Mouse (Mus musculus): ENCODE results near the gene Ptpn20. TPM values are rescaled to one million over a fixed set of nuclear protein-coding genes. Genes with fewer than 3 reads are reported as not detected.

Ptpn20 gene
- polyA plus RNA-seq, 1 experiment from 2014 or later = not detected

DNA sequence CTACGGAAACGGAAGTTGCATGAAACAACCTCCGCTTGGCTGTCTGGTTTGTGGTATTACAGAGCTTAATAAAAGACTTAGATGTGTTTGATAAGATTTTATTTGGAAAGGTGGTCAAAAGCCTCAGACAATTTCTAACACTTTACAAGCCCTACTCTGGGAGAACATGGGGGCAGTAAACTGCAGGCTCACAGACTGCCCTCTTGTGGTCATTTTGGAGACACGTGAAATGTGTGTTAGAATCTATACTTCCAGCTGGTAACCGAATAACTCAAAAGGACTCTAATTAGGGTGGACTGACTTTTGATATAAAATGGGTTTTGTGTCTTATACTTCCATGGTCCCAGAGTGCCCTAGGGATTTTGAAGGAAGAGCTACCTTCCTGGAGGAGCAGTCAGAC, 50.4 kb downstream of the Ptpn20 start:
- no peaks in the 10 kb centered on the region for H3K36me3 ChIP-seq (ENCODE audit: inconsistent target)
- WGBS (ENCODE audit: missing documents) = 83% methylated on average over 5 of the region's 5 CpGs
- H3K4me3 ChIP-seq (ENCODE audit: inconsistent target) = no peak overlapping the region
- no peak overlapping the region for H3K27ac ChIP-seq
- no peaks in the 10 kb centered on the region for H3K79me2 ChIP-seq (ENCODE audit: inconsistent target)

DNA sequence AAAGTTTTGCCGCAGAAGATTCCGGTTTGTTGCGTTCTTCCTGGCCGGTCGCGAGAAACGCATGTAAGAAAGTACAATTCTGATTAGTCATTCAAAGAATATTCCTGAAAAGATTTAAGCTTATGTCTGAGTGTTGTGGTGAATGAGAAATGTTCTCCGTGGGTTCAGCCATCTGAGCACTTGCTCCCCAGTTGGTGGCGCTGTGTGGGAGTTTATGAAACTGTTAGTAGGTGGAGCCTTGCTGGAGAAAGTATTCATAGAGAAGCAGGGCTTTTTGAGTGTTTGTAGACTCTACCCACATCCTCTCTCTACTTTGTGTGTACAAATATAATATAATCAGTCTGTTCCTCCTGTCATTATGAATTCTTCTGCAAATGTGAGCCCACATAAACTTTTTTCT, 61.7 kb downstream of the Ptpn20 start:
- Histone ChIP-seq H3K79me2 (ENCODE audit: inconsistent target) (no peaks in the 10 kb centered on the region), H3K4me3 (ENCODE audit: inconsistent target) (no peak overlapping the region), H3K27ac (no peak overlapping the region), H3K36me3 (ENCODE audit: inconsistent target) (no peaks in the 10 kb centered on the region)
- WGBS (ENCODE audit: missing documents) = 93% methylated on average over 8 of the region's 9 CpGs

DNA sequence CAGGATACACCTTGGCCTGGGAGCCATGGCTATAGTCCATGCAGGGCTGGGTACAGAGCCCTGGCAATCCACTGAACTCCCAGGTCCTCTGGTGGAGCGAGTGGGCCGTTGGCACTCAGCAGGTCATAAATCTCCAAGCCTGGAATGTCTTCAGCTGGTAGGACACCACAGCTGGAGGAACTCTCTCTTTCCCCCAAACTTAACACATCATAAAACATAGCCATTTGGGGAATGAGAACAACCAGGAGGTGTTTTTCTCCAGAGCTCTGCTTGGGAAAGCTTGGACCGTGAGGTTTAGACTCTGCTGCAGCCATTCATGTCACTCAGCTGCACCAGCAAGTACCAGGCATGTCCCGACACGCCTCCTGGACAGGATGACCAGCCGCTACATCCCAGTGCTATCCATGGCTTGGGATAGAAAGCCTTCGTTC, 68.5 kb downstream of the Ptpn20 start:
- Histone ChIP-seq H3K4me3 (ENCODE audit: inconsistent target) (no peak overlapping the region), H3K27ac (no peak overlapping the region), H3K36me3 (ENCODE audit: inconsistent target) (no peaks in the 10 kb centered on the region), H3K79me2 (ENCODE audit: inconsistent target) (no peaks in the 10 kb centered on the region)
- 80% methylated on average over 7 of the region's 7 CpGs for WGBS (ENCODE audit: missing documents)

DNA sequence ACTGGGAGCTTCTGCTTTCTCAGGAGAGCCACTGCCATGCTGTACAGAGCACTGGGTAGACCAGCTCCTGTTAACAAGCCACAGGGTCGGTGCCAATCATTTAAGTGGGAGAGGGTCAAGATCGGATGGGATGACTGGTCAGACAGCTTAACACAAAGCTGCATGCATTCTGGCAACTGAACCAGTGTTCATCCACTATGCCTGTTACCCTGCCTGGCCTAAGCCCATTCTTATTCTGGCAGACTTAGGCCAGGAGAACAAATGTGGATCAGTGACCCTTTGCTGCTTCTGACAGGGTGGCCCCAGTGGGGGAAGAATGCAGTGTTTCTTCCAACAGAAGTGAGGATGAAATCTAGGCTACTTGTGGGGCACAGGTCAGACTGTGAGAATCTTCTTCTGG, 69.3 kb downstream of the Ptpn20 start:
- no peaks in the 10 kb centered on the region for H3K79me2 ChIP-seq (ENCODE audit: inconsistent target)
- no peak overlapping the region for H3K27ac ChIP-seq
- H3K4me3 ChIP-seq (ENCODE audit: inconsistent target) = no peak overlapping the region
- WGBS (ENCODE audit: missing documents) = 94% methylated on average over 2 of the region's 2 CpGs
- H3K36me3 ChIP-seq (ENCODE audit: inconsistent target) = no peaks in the 10 kb centered on the region

DNA sequence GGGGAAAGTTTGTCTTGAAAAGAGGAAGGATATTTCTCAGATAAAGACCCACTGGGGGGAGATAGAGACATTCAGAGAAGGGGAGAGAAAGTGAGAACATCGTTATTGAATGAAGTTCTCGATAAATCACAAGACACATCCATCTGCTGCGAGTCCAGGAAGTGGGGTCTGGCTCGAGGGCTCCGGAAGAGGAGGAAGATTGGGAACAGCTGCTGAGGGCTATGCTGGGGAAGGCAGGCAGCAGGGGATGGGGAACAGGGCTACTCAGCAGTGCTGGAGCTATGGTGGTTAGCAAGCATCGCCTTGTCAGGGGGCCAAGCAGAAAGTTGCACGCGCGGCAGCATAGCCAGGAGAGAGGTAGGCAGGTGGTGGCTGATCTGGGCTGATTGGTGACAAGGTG, 73.1 kb downstream of the Ptpn20 start:
- H3K36me3 ChIP-seq (ENCODE audit: inconsistent target) = no peaks in the 10 kb centered on the region
- no peak overlapping the region for H3K27ac ChIP-seq
- no peaks in the 10 kb centered on the region for H3K79me2 ChIP-seq (ENCODE audit: inconsistent target)
- 46% methylated on average over 9 of the region's 9 CpGs for WGBS (ENCODE audit: missing documents)
- H3K4me3 ChIP-seq (ENCODE audit: inconsistent target) = no peak overlapping the region

DNA sequence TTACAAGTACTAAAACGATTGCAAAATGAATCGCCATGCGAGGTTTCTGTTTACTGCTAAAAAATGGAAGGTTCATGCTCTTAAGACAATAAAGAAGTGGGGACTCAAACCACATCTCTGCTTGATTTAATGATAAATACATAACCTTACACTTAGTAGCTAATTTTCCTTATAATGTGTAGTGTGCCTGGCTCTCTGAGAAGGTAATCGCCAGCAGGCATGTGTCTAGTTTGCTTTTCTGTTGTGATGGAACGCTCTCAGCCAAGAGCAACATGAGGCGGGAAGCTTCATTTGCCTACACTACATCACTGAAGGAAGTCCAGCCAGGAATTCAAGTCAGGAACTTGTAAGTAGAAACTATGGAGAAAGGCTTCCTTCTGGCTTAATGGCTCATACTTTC, 77.3 kb downstream of the Ptpn20 start:
- H3K79me2 ChIP-seq (ENCODE audit: inconsistent target) = no peaks in the 10 kb centered on the region
- H3K27ac ChIP-seq = no peak overlapping the region
- WGBS (ENCODE audit: missing documents) = 95% methylated on average over 6 of the region's 6 CpGs
- H3K4me3 ChIP-seq (ENCODE audit: inconsistent target) = no peak overlapping the region
- H3K36me3 ChIP-seq (ENCODE audit: inconsistent target) = no peaks in the 10 kb centered on the region

DNA sequence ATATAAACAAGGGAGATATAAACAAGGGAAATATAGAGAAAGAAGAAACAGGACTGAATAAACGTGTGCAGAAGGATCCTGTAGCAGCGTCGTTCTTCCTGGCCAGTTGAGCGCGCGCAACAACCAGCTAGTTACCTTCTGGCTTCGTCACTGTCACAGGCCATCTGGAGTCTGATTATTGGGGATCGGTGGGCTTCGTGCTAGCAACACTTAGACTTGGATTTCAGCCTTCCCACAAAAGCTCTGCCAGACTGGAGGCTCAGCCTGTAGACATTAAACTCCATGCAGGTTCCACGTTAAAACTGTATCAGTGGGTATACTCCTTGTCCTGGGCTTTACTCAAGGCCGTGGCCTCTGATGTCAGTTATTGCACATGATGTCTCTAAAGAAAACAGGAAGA, 80.9 kb downstream of the Ptpn20 start:
- H3K27ac ChIP-seq = no peak overlapping the region
- WGBS (ENCODE audit: missing documents) = 85% methylated on average over 11 of the region's 11 CpGs
- H3K4me3 ChIP-seq (ENCODE audit: inconsistent target) = no peak overlapping the region
- no peaks in the 10 kb centered on the region for H3K36me3 ChIP-seq (ENCODE audit: inconsistent target)
- H3K79me2 ChIP-seq (ENCODE audit: inconsistent target) = no peaks in the 10 kb centered on the region

DNA sequence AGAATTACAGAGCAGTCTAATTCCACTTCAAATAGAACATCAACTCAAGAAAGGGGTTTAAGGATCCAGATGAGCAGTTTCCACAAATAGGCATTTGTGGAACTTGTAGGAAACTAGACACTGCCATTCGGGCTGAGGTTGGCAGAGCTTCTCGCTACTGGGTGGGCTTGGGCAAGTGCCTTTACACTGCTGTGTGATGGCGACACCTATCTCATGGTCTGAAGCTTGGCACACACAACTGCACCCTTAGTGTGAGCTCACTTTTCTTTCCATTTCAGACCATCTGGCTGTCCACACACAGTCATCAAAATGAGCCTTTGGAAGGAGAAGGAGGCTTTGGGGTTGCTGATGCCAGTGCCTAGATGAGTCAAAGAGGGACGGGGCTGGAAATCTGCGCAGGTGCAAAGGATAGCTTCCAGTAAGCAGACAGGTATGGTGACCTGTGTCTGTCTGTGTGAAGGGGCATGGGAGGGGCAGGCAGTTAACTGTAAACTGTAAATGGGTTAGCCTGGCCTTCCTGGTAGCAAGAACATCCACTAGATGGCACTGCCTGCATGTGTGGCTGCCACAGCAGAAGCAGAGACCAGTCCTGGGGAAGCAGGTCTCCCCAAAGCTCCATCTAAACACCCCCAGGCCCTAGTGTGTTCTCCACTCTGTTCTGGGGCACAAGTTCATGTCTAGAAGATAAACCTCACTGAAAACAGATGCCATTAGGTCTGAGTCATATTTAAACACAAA, 84.5 kb downstream of the Ptpn20 start:
- no peak overlapping the region for H3K27ac ChIP-seq
- H3K36me3 ChIP-seq (ENCODE audit: inconsistent target) = no peaks in the 10 kb centered on the region
- no peaks in the 10 kb centered on the region for H3K79me2 ChIP-seq (ENCODE audit: inconsistent target)
- H3K4me3 ChIP-seq (ENCODE audit: inconsistent target) = no peak overlapping the region
- 89% methylated on average over 5 of the region's 5 CpGs for WGBS (ENCODE audit: missing documents)

DNA sequence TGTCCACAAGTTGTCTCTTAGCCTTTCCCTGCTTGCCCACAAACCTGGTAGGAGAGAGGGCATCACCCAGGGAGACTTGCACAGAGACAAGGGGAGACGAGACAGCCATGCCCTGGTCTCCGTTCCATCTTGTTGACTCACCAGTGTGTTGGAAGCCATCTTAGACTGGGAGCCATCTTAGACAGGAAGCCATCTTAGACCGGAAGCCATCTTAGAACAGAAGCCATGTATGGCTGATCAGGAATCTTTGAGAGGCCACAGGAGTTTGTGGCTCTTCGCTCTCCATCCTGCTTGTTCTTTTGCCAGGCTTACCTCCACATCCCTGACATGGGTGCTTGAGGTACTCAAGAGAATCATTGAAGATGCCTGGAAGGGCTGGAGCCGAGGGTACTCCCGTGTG, 89.0 kb downstream of the Ptpn20 start:
- no peak overlapping the region for H3K4me3 ChIP-seq (ENCODE audit: inconsistent target)
- H3K36me3 ChIP-seq (ENCODE audit: inconsistent target) = no peaks in the 10 kb centered on the region
- 89% methylated on average over 6 of the region's 6 CpGs for WGBS (ENCODE audit: missing documents)
- no peaks in the 10 kb centered on the region for H3K79me2 ChIP-seq (ENCODE audit: inconsistent target)
- no peak overlapping the region for H3K27ac ChIP-seq

DNA sequence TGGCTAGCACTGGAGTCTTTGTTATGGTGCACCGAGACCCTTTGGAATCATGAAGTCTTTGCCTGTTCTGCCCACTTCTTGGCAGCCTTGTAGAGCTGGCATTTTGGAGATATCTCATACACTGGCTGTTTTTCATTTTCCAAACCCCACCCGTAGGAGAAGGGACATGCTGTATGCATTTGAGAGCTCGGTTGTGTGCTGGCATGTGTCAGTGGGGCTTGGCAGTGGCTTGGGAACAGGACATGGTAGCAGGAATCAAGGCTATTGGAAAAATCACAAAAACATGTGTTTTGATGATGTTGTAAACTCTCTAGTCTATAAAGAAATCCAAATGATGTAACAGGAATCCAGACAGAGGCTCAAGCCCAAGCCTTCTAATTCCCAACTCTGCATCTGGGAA, 89.7 kb downstream of the Ptpn20 start:
- no peaks in the 10 kb centered on the region for H3K36me3 ChIP-seq (ENCODE audit: inconsistent target)
- no peaks in the 10 kb centered on the region for H3K79me2 ChIP-seq (ENCODE audit: inconsistent target)
- H3K4me3 ChIP-seq (ENCODE audit: inconsistent target) = no peak overlapping the region
- WGBS (ENCODE audit: missing documents) = 92% methylated on average over 3 of the region's 3 CpGs
- H3K27ac ChIP-seq = no peak overlapping the region

DNA sequence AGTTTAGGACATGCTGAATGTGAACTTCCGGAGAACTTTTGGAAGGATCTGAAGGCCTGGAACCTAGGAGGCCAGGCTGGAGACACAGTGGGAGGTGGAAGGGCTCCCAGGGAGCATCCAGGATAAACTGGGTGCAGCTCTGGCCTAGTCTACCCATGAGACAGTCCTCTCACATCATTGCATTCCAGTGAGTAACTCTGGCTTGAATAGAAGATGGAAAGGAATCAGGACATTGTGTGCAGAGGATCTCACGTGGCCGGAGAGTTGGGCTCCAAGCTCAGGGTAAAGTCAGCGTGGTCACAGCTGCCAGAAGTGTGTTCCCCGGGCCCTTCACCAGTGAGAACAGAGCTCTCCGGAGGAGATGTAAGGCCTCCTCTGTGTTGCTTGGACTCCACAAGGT, 91.6 kb downstream of the Ptpn20 start:
- Histone ChIP-seq H3K36me3 (ENCODE audit: inconsistent target) (no peaks in the 10 kb centered on the region), H3K27ac (no peak overlapping the region), H3K4me3 (ENCODE audit: inconsistent target) (no peak overlapping the region), H3K79me2 (ENCODE audit: inconsistent target) (no peaks in the 10 kb centered on the region)
- 93% methylated on average over 6 of the region's 6 CpGs for WGBS (ENCODE audit: missing documents)

DNA sequence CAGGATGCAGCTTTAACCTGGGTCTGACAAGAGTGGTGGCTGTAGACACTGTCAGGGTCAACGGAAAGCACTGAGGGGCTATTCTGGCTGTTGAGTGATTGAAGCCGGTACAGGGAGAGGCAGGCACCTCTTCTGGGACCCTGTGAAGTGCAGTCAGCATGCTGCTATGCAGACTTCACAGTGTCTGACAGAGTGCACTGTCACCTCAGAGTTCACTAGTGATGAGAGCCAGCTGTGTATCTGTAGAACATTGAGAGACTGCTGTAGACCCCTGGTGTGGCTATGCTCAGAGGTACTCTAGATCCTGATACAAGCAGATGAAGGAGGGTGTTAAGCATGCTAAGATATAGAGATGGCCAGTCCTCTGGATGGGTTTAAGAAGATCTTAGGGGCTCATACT, 93.8 kb downstream of the Ptpn20 start:
- Histone ChIP-seq H3K36me3 (ENCODE audit: inconsistent target) (no peaks in the 10 kb centered on the region), H3K79me2 (ENCODE audit: inconsistent target) (no peaks in the 10 kb centered on the region), H3K27ac (no peak overlapping the region), H3K4me3 (ENCODE audit: inconsistent target) (no peak overlapping the region)
- WGBS (ENCODE audit: missing documents) = 95% methylated on average over 2 of the region's 2 CpGs

DNA sequence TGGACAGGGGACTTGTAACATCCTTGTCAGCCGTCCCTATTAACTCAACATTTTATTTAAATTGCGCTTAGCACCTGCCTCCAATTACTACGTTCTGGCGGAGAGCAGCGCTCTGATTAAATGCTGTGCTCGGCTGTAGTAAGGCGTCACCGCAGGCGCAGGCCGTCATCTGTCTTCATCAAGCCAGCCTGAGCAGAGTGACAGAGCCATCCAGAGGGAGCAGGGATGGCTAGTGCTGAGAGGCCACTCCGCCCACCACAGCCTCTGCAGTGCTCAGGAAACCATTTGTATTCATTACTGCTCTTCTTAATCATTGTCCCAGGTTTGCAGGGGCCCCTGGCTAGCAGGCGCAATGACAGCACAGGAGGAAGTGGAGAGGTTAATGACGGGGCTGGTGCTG, 94.7 kb downstream of the Ptpn20 start:
- WGBS (ENCODE audit: missing documents) = 30% methylated on average over 13 of the region's 13 CpGs

DNA sequence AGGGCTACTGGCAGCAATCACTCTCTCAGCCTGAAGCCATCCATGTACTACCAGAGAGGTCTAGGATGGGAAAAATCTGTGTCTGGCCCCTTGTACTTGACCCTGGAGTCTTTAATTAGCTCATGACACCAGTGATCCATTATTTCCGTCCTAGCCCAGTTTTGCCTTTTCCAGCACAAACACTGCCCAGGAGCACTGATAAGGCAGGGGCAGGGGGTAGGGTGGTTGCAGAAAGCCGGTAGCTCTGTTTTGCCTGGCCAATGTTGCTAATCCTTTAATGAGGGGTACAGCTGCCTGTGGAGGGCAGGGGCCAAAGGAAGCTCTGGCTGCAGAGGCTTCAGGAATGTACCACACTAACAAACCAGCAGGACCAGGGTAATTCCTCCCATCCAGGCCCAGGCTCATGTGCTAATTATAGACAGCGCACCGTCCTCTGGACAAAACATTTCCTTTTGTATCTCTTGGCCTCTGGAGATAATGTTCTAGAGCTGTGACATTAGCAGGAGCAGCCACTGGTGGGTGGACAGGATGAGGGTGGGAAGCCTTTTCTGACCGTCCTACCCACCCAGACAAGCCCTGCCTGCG, 98.5 kb downstream of the Ptpn20 start:
- H3K27ac ChIP-seq = no peak overlapping the region
- no peaks in the 10 kb centered on the region for H3K36me3 ChIP-seq (ENCODE audit: inconsistent target)
- 45% methylated on average over 6 of the region's 6 CpGs for WGBS (ENCODE audit: missing documents)
- no peak overlapping the region for H3K4me3 ChIP-seq (ENCODE audit: inconsistent target)
- H3K79me2 ChIP-seq (ENCODE audit: inconsistent target) = no peaks in the 10 kb centered on the region

More for the DNA sequence above, 94.7 kb downstream of the Ptpn20 start:
- Histone ChIP-seq H3K79me2 (ENCODE audit: inconsistent target) (no peaks in the 10 kb centered on the region), H3K36me3 (ENCODE audit: inconsistent target) (no peaks in the 10 kb centered on the region), H3K27ac (no peak overlapping the region), H3K4me3 (ENCODE audit: inconsistent target) (no peak overlapping the region)

DNA sequence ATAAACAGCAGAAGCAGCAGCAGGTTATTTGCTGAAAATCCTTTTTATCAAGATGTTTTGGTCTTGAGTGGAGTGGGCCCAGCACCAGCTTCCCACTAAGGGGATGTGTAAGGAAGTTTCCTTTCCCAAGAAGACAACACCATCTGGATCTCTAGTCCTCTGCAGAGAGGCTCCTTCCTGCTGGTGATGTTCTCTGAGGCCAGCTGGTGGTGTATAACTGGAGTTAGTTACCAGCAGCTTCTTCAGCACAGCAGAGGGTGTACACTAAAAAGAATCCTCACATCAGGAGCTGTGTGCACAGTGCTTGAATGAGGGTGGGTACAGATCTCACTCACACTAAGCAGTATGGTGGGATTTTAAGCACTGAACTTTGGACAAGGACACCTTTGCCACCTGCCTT, 100.0 kb downstream of the Ptpn20 start:
- Histone ChIP-seq H3K79me2 (ENCODE audit: inconsistent target) (no peaks in the 10 kb centered on the region), H3K27ac (no peak overlapping the region), H3K36me3 (ENCODE audit: inconsistent target) (no peaks in the 10 kb centered on the region), H3K4me3 (ENCODE audit: inconsistent target) (no peak overlapping the region)
